Mouse (Mus musculus) layer of hippocampus, adult 6 months (tissue): ENCODE results near the gene Fam240a. TPM values are rescaled to one million over a fixed set of nuclear protein-coding genes. Genes with fewer than 3 reads are reported as not detected.

Experiments used
- long read RNA-seq, 2 experiments: library from polyadenylated mRNA; unstranded; transcript quantifications; one replicate each; pipeline ENCODE4 v2.0.0; 2019 to 2020
- microRNA-seq: library from miRNA; unstranded; fragments of <30 nt; microRNA quantifications from one replicate; pipeline ENCODE4 v1.2.0, GENCODE M21; 2020
- polyA plus RNA-seq: library from polyadenylated mRNA; unstranded; fragments of <200 nt; fragmentation: Nextera tagmentation; gene quantifications from 2 replicates; pipeline ENCODE4 v1.2.3, GENCODE M21; 2021

Gene Fam240a
- not detected in 2 replicates for polyA plus RNA-seq
- long read RNA-seq, experiment 1 = 0 reads
- long read RNA-seq, experiment 2 = 0 reads

GRCm38 (mm10) chr9:110916786-110917185 lies at the start of gene Fam240a:
Gene Fam240a, minus strand, starts transcription at chr9:110916861.

GRCm38 (mm10) chr9:110951397-110951796 lies 34.7 kb upstream of the Fam240a start, which contains the start of gene Lrrc2:
Gene Lrrc2, plus strand, starts transcription at chr9:110951545.

GRCm38 (mm10) chr9:110945926-110946325 lies 29.3 kb upstream of the Fam240a start, which contains the start of gene Tdgf1:
Gene Tdgf1, minus strand, starts transcription at chr9:110946158.

DNA sequence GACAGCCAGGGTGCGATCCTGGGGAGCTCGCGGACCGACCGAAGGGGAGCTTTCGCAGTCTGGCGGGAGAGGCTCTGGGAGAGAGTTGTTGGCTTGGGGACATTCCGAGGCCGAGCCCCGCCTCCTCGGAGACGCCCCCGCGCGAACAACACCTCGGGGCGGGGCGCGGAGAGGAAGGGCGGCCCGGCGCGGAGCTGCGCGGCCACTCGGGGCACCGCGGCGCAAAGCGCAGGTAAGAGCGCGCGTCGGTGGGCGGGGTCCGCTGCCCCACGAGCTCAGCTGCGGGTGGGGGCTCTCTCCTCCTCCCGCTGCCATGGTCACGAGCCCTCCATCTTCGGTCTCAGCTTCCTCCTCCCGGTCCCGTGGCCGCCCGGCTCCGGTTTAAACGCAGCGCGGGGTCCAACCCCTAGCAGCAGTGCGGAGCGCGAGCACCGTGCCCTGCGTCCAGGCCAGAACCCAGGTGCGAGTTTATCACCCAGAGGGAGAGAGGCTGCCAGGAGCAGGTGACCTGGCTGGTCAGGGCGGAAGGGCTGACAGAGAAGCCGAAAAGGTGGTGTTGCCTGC lies 36.6 kb downstream of the Fam240a start, which contains the start of gene Tmie:
TSS of gene Tmie (minus strand) at position 116 of the 564 bp plus-strand sequence.

DNA sequence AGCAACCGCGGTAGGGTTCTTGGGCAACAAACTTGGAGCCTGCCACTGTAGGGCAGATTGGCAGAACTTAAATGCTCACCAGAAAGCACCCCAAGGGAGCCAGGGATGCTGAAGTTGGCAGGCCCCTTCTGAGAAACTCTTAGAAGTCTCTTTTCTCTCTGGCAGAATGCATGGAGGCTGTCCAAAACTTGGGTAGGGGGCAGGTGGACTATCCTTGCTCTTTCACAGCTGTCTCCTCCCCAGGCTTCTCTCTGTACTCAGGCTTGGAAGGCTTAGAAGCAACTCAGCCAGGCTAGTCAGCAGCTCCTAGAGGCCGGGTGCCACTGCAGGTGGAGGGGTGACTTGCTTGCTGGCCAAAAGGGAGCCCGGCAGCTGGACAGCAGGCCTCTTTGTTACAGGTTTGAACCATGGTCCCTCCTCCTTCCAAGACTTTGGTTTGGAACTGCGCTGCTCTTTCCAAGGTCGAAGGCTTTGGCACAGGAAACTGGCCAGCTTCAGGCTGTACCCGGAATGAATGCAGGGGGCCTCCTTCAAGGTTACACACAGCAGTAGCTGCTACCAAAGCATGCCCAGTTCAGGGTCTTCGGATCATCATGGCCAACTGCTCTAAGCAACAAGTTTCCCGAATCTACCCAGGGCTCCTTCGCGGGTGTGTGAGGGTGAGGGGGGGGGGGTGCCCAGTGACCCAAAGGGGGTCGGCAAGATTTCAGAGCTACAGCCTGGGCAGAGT lies 37.3 kb downstream of the Fam240a start, which contains the start of gene Als2cl:
TSS of gene Als2cl (plus strand) at position 680 of the 730 bp plus-strand sequence.

Small RNA genes within 50 kb of the gene (microRNA-seq; reads per million reads assigned to microRNA genes)
- gene Gm24269 = not detected

Other genes starting within 250 kb of the Fam240a start
- gene Myl3, start 175.0 kb downstream of the Fam240a start, polyA plus RNA-seq = 0.41 and 0.43 TPM in 2 replicates
- 2.3 and 3.6 TPM in 2 replicates for gene Pth1r, start 169.7 kb downstream of the Fam240a start, polyA plus RNA-seq
- gene Prss42, start 118.7 kb downstream of the Fam240a start, polyA plus RNA-seq = not detected in 2 replicates
- not detected in 2 replicates for gene Prss44, start 102.9 kb downstream of the Fam240a start, polyA plus RNA-seq
- 0.23 and 0.25 TPM in 2 replicates for gene Prss43, start 90.2 kb downstream of the Fam240a start, polyA plus RNA-seq
- 0.59 and 0.64 TPM in 2 replicates for gene Prss45, start 82.3 kb downstream of the Fam240a start, polyA plus RNA-seq
- not detected in 2 replicates for gene Prss46, start 72.4 kb downstream of the Fam240a start, polyA plus RNA-seq
- 0.94 and 3.3 TPM in 2 replicates for gene Prss50, start 58.9 kb downstream of the Fam240a start, polyA plus RNA-seq
- 1.2 TPM in 2 replicates for gene Als2cl, start 37.0 kb downstream of the Fam240a start, polyA plus RNA-seq
- 0.95 and 2.4 TPM in 2 replicates for gene Tmie, start 36.7 kb downstream of the Fam240a start, polyA plus RNA-seq
- 1.2 TPM in 2 replicates for gene Tdgf1, start 29.3 kb upstream of the Fam240a start, polyA plus RNA-seq
- 3.2 and 3.9 TPM in 2 replicates for gene Lrrc2, start 34.7 kb upstream of the Fam240a start, polyA plus RNA-seq
- gene Rtp3, start 73.7 kb upstream of the Fam240a start, polyA plus RNA-seq = 0.28 and 0.29 TPM in 2 replicates
- 0.21 TPM in 1 of 2 replicates, not detected in the other for gene Ltf, start 102.4 kb upstream of the Fam240a start, polyA plus RNA-seq
- 1.5 and 1.7 TPM in 2 replicates for gene Ccrl2, start 140.7 kb upstream of the Fam240a start, polyA plus RNA-seq
- 25.2 and 26.5 TPM in 2 replicates for gene Lrrfip2, start 200.7 kb upstream of the Fam240a start, polyA plus RNA-seq